Comparison of ENCODE assay signal across 8 mouse cellular contexts in genomic region chr11:62278027-62278426, GRCm38 (mm10). TPM values are rescaled to one million over a fixed set of nuclear protein-coding genes. Genes with fewer than 3 reads are reported as not detected.
DNase-seq lines count a peak whose midpoint lies in the region; ATAC-seq and TF ChIP-seq lines count a peak whose summit lies in the region.

No protein-coding gene starts in this region.

- 28% methylated on average over 5 of the region's 5 CpGs for WGBS in midbrain, embryonic 10.5 days
- 23% methylated on average over 5 of the region's 5 CpGs for WGBS in midbrain, embryonic 16.5 days
- 20% methylated on average over 5 of the region's 5 CpGs for WGBS in limb, embryonic 14.5 days
- 28% methylated on average over 5 of the region's 5 CpGs for WGBS in neural tube, embryonic 11.5 days

- no peak overlapping the region for H3K9ac ChIP-seq in midbrain, embryonic 16.5 days (ENCODE audit: low read depth, low read length)
- no peak overlapping the region for H3K9ac ChIP-seq in limb, embryonic 14.5 days (ENCODE audit: low read depth, low read length, severe bottlenecking)
- no peak overlapping the region for H3K9ac ChIP-seq in neural tube, embryonic 11.5 days (ENCODE audit: low read length)

- peaks cover 13% of the 10 kb centered on the region for H3K4me1 ChIP-seq in midbrain, embryonic 10.5 days
- H3K4me1 ChIP-seq in midbrain, embryonic 16.5 days (ENCODE audit: control insufficient read depth, insufficient read depth, low read length), result peaks cover 11% of the 10 kb centered on the region
- peaks cover 3% of the 10 kb centered on the region; the same call in 1 of the 2 replicates for H3K4me1 ChIP-seq in limb, embryonic 14.5 days (ENCODE audit: control insufficient read depth, insufficient read depth, low read length)
- no peaks in the 10 kb centered on the region for H3K4me1 ChIP-seq in neural tube, embryonic 11.5 days (ENCODE audit: control insufficient read depth, insufficient read depth, low read length)

- H3K27me3 ChIP-seq in midbrain, embryonic 10.5 days (ENCODE audit: low read depth, poor library complexity, severe bottlenecking), result no peaks in the 10 kb centered on the region
- H3K27me3 ChIP-seq in midbrain, embryonic 16.5 days (ENCODE audit: control insufficient read depth, insufficient read depth, low read depth, low read length), result no peaks in the 10 kb centered on the region
- H3K27me3 ChIP-seq in limb, embryonic 14.5 days (ENCODE audit: control insufficient read depth, insufficient read depth, low read length), result no peaks in the 10 kb centered on the region
- no peaks in the 10 kb centered on the region for H3K27me3 ChIP-seq in neural tube, embryonic 11.5 days (ENCODE audit: control insufficient read depth, insufficient read depth, low read length)

- H3K4me2 ChIP-seq in midbrain, embryonic 16.5 days (ENCODE audit: low read length), result no peak overlapping the region
- no peak overlapping the region for H3K4me2 ChIP-seq in limb, embryonic 14.5 days (replicated peaks; ENCODE audit: low read depth, low read length, severe bottlenecking)
- H3K4me2 ChIP-seq in neural tube, embryonic 11.5 days (ENCODE audit: low read depth), result no peak overlapping the region

- no peak for ATAC-seq in midbrain, embryonic 16.5 days
- peak; percentile 69 for ATAC-seq in common myeloid progenitor, adult 5-6 weeks (replicated peaks; ENCODE audit: low read depth, poor library complexity, severe bottlenecking)
- no peak for ATAC-seq in limb, embryonic 14.5 days (ENCODE audit: low FRiP score, low read depth)
- no peak for ATAC-seq in neural tube, embryonic 11.5 days (ENCODE audit: insufficient read depth, low FRiP score, low TSS enrichment)

- no peaks in the 10 kb centered on the region for H3K9me3 ChIP-seq in midbrain, embryonic 10.5 days (replicated peaks)
- no peaks in the 10 kb centered on the region for H3K9me3 ChIP-seq in midbrain, embryonic 16.5 days (replicated peaks; ENCODE audit: control insufficient read depth, low read length, poor library complexity, severe bottlenecking)
- H3K9me3 ChIP-seq in limb, embryonic 14.5 days (ENCODE audit: control insufficient read depth, low read length), result no peaks in the 10 kb centered on the region
- no peaks in the 10 kb centered on the region for H3K9me3 ChIP-seq in neural tube, embryonic 11.5 days (ENCODE audit: control insufficient read depth, low read length)

- no peak overlapping the region for H3K27ac ChIP-seq in midbrain, embryonic 10.5 days (replicated peaks)
- no peak overlapping the region for H3K27ac ChIP-seq in midbrain, embryonic 16.5 days (ENCODE audit: low read length)
- H3K27ac ChIP-seq in limb, embryonic 14.5 days (replicated peaks; ENCODE audit: low read depth, low read length), result no peak overlapping the region
- H3K27ac ChIP-seq in neural tube, embryonic 11.5 days (ENCODE audit: low read depth, low read length), result no peak overlapping the region

- intact Hi-C loops in heart, postnatal 14 days (cut with DNase I), result loop anchor here (2.0 kb wide), 1 partner anchor 327 kb away; no protein-coding TSS in a partner anchor

- no peak for TF ChIP-seq POLR2A in limb, embryonic 14.5 days (IDR thresholded peaks at IDR 0.05; ENCODE audit: borderline replicate concordance, extremely low read depth, insufficient read depth, insufficient read length)

- H3K36me3 ChIP-seq in midbrain, embryonic 10.5 days, result peaks cover 3% of the 10 kb centered on the region; the same call in 1 of the 2 replicates
- H3K36me3 ChIP-seq in midbrain, embryonic 16.5 days (ENCODE audit: control insufficient read depth, insufficient read depth, low read length), result no peaks in the 10 kb centered on the region; the same call in 1 of the 2 replicates
- H3K36me3 ChIP-seq in limb, embryonic 14.5 days (ENCODE audit: control insufficient read depth, insufficient read depth, low read length), result no peaks in the 10 kb centered on the region
- no peaks in the 10 kb centered on the region for H3K36me3 ChIP-seq in neural tube, embryonic 11.5 days (ENCODE audit: control insufficient read depth, insufficient read depth, low read length)

- no peak overlapping the region for H3K4me3 ChIP-seq in midbrain, embryonic 10.5 days
- no peak overlapping the region for H3K4me3 ChIP-seq in midbrain, embryonic 16.5 days (ENCODE audit: low read depth, low read length)
- no peak overlapping the region for H3K4me3 ChIP-seq in limb, embryonic 14.5 days (replicated peaks; ENCODE audit: low read length)
- no peak overlapping the region for H3K4me3 ChIP-seq in neural tube, embryonic 11.5 days (ENCODE audit: low read depth, low read length)

- peak; percentile 70 for DNase-seq in midbrain, embryonic 10.5 days (ENCODE audit: low spot score)
- peak; percentile 86 for DNase-seq in R1 (ENCODE audit: low read depth, low spot score)
- DNase-seq in heart, postnatal 14 days, result peak; percentile 64 to 78
- DNase-seq in limb, embryonic 14.5 days (ENCODE audit: low spot score), result peak; percentile 39
- DNase-seq in neural tube, embryonic 11.5 days (ENCODE audit: low spot score), result peak; percentile 72
- peak; percentile 89 for DNase-seq in thymus, postnatal 4 days

RNA-seq across cellular contexts. Expression of gene Zswim7, which starts 3.1 kb away (rescaled TPM):
- polyA plus RNA-seq in midbrain, embryonic 10.5 days (2016; fragmentation: Nextera tagmentation; extraction: Ambion mirVana), result 15.6 and 16.8 TPM in 2 replicates
- 12.7 TPM in 2 replicates for polyA plus RNA-seq in midbrain, embryonic 16.5 days (2015; fragmentation: Nextera tagmentation; extraction: Ambion mirVana)
- 6.1 and 10.2 TPM in 2 replicates for total RNA-seq in common myeloid progenitor, adult 5-6 weeks (2017)
- total RNA-seq in heart, postnatal 14 days (2021), result 10 to 100 TPM; 12.6 to 13.2 TPM
- 17.8 and 19.2 TPM in 2 replicates for polyA plus RNA-seq in limb, embryonic 14.5 days (2012; rRNA removed)
- polyA plus RNA-seq in limb, embryonic 14.5 days (2014; fragmentation: Nextera tagmentation; extraction: Ambion mirVana), result 23.1 and 24.6 TPM in 2 replicates
- polyA plus RNA-seq in neural tube, embryonic 11.5 days (2014; fragmentation: Nextera tagmentation; extraction: Ambion mirVana), result 19.0 and 19.7 TPM in 2 replicates

RNA-seq across cellular contexts. Expression of gene Ttc19, which starts 3.2 kb away (rescaled TPM):
- polyA plus RNA-seq in midbrain, embryonic 10.5 days (2016; fragmentation: Nextera tagmentation; extraction: Ambion mirVana), result 15.7 and 17.6 TPM in 2 replicates
- polyA plus RNA-seq in midbrain, embryonic 16.5 days (2015; fragmentation: Nextera tagmentation; extraction: Ambion mirVana), result 43.9 and 49.4 TPM in 2 replicates
- total RNA-seq in common myeloid progenitor, adult 5-6 weeks (2017), result 11.3 and 17.0 TPM in 2 replicates
- 10 to 100 TPM; 36.5 to 38.2 TPM for total RNA-seq in heart, postnatal 14 days (2021)
- 16.7 and 17.2 TPM in 2 replicates for polyA plus RNA-seq in limb, embryonic 14.5 days (2012; rRNA removed)
- 16.7 and 18.8 TPM in 2 replicates for polyA plus RNA-seq in limb, embryonic 14.5 days (2014; fragmentation: Nextera tagmentation; extraction: Ambion mirVana)
- 17.5 and 18.0 TPM in 2 replicates for polyA plus RNA-seq in neural tube, embryonic 11.5 days (2014; fragmentation: Nextera tagmentation; extraction: Ambion mirVana)

RNA-seq across cellular contexts. Expression of gene Adora2b, which starts 29.2 kb away (rescaled TPM):
- polyA plus RNA-seq in midbrain, embryonic 10.5 days (2016; fragmentation: Nextera tagmentation; extraction: Ambion mirVana), result 3.9 and 4.5 TPM in 2 replicates
- 3.4 and 6.0 TPM in 2 replicates for polyA plus RNA-seq in midbrain, embryonic 16.5 days (2015; fragmentation: Nextera tagmentation; extraction: Ambion mirVana)
- total RNA-seq in common myeloid progenitor, adult 5-6 weeks (2017), result 0.41 TPM in 1 of 2 replicates, not detected in the other
- total RNA-seq in heart, postnatal 14 days (2021), result 1 to 10 TPM; 2.6 to 2.7 TPM
- 9.1 and 9.9 TPM in 2 replicates for polyA plus RNA-seq in limb, embryonic 14.5 days (2012; rRNA removed)
- 10.9 and 11.1 TPM in 2 replicates for polyA plus RNA-seq in limb, embryonic 14.5 days (2014; fragmentation: Nextera tagmentation; extraction: Ambion mirVana)
- polyA plus RNA-seq in neural tube, embryonic 11.5 days (2014; fragmentation: Nextera tagmentation; extraction: Ambion mirVana), result 5.2 and 6.2 TPM in 2 replicates

Comparison
In these comparisons a context has a peak if more than half of its experiments do, and no peak if none do; other contexts are left out.
1. DNase-seq: peak in every context shown above with its lines; median percentile 89 in thymus, postnatal 4 days; 86 in R1; 72 in neural tube, embryonic 11.5 days; 71 in heart, postnatal 14 days; 70 in midbrain, embryonic 10.5 days; 39 in limb, embryonic 14.5 days.